Mouse (Mus musculus): ENCODE data around the gene Pakap. TPM values are rescaled to one million over a fixed set of nuclear protein-coding genes. Genes with fewer than 3 reads are reported as not detected.
A peak's percentile ranks its signal among the peaks of the same experiment; 100 is the strongest.

Pakap gene
- polyA plus RNA-seq, 1 experiment from 2014 or later = 22.9 TPM

GRCm38 (mm10) chr4:57804902-57805301 lies 236.9 kb downstream of the Pakap start:
- Histone ChIP-seq H3K9me3 (replicated peaks; ENCODE audit: control insufficient read depth, low read length) (no peaks in the 10 kb centered on the region), H3K36me3 (replicated peaks; ENCODE audit: control insufficient read depth, insufficient read depth, low read depth, low read length) (no peaks in the 10 kb centered on the region), H3K9ac (replicated peaks; ENCODE audit: low read length) (no peak overlapping the region), H3K4me2 (ENCODE audit: low read depth, low read length) (no peak overlapping the region), H3K4me1 (ENCODE audit: control insufficient read depth, insufficient read depth, low read length) (no peaks in the 10 kb centered on the region), H3K4me3 (ENCODE audit: low read depth, low read length) (no peak overlapping the region), H3K27me3 (ENCODE audit: control insufficient read depth, insufficient read depth, low read length) (no peaks in the 10 kb centered on the region), H3K27ac (replicated peaks; ENCODE audit: low read depth, low read length) (no peak overlapping the region)
- WGBS = 83% methylated on average over 6 of the region's 6 CpGs
- no peak for DNase-seq (ENCODE audit: low spot score)
- ATAC-seq (replicated peaks; ENCODE audit: insufficient number of reproducible peaks, low FRiP score, low TSS enrichment, low read depth) = no peak

GRCm38 (mm10) chr4:57809449-57809848 lies 241.5 kb downstream of the Pakap start:
- no peak overlapping the region for H3K27ac ChIP-seq (replicated peaks; ENCODE audit: low read depth, low read length)
- no peaks in the 10 kb centered on the region for H3K9me3 ChIP-seq (replicated peaks; ENCODE audit: control insufficient read depth, low read length)
- no peaks in the 10 kb centered on the region for H3K4me1 ChIP-seq (ENCODE audit: control insufficient read depth, insufficient read depth, low read length)
- ATAC-seq (replicated peaks; ENCODE audit: insufficient number of reproducible peaks, low FRiP score, low TSS enrichment, low read depth) = no peak
- WGBS = 86% methylated on average over 4 of the region's 4 CpGs
- H3K4me3 ChIP-seq (ENCODE audit: low read depth, low read length) = no peak overlapping the region
- H3K4me2 ChIP-seq (ENCODE audit: low read depth, low read length) = no peak overlapping the region
- H3K27me3 ChIP-seq (ENCODE audit: control insufficient read depth, insufficient read depth, low read length) = no peaks in the 10 kb centered on the region
- no peaks in the 10 kb centered on the region for H3K36me3 ChIP-seq (replicated peaks; ENCODE audit: control insufficient read depth, insufficient read depth, low read depth, low read length)
- H3K9ac ChIP-seq (replicated peaks; ENCODE audit: low read length) = no peak overlapping the region
- no peak for DNase-seq (ENCODE audit: low spot score)

GRCm38 (mm10) chr4:57812075-57812474 lies 244.1 kb downstream of the Pakap start:
- no peak overlapping the region for H3K4me2 ChIP-seq (ENCODE audit: low read depth, low read length)
- H3K27ac ChIP-seq (replicated peaks; ENCODE audit: low read depth, low read length) = no peak overlapping the region
- no peak for DNase-seq (ENCODE audit: low spot score)
- H3K4me1 ChIP-seq (ENCODE audit: control insufficient read depth, insufficient read depth, low read length) = no peaks in the 10 kb centered on the region
- no peaks in the 10 kb centered on the region for H3K27me3 ChIP-seq (ENCODE audit: control insufficient read depth, insufficient read depth, low read length)
- ATAC-seq (replicated peaks; ENCODE audit: insufficient number of reproducible peaks, low FRiP score, low TSS enrichment, low read depth) = no peak
- H3K9ac ChIP-seq (replicated peaks; ENCODE audit: low read length) = no peak overlapping the region
- no peaks in the 10 kb centered on the region for H3K36me3 ChIP-seq (replicated peaks; ENCODE audit: control insufficient read depth, insufficient read depth, low read depth, low read length)
- WGBS = 89% methylated on average over 1 of the region's 1 CpGs
- H3K9me3 ChIP-seq (replicated peaks; ENCODE audit: control insufficient read depth, low read length) = no peaks in the 10 kb centered on the region
- H3K4me3 ChIP-seq (ENCODE audit: low read depth, low read length) = no peak overlapping the region

- Histone ChIP-seq H3K27ac (replicated peaks; ENCODE audit: low read depth, low read length) (no peak overlapping the region), H3K4me3 (ENCODE audit: low read depth, low read length) (no peak overlapping the region), H3K4me2 (ENCODE audit: low read depth, low read length) (no peak overlapping the region), H3K27me3 (ENCODE audit: control insufficient read depth, insufficient read depth, low read length) (no peaks in the 10 kb centered on the region), H3K4me1 (ENCODE audit: control insufficient read depth, insufficient read depth, low read length) (no peaks in the 10 kb centered on the region), H3K9me3 (replicated peaks; ENCODE audit: control insufficient read depth, low read length) (no peaks in the 10 kb centered on the region), H3K36me3 (replicated peaks; ENCODE audit: control insufficient read depth, insufficient read depth, low read depth, low read length) (no peaks in the 10 kb centered on the region), H3K9ac (replicated peaks; ENCODE audit: low read length) (no peak overlapping the region)
- ATAC-seq (replicated peaks; ENCODE audit: insufficient number of reproducible peaks, low FRiP score, low TSS enrichment, low read depth) (peak; percentile 44; the same call in 1 of the 2 replicates), DNase-seq (ENCODE audit: low spot score) (peak; percentile 44)
- 33% methylated on average over 7 of the region's 7 CpGs for WGBS
Measured at GRCm38 (mm10) chr4:57812916-57813575, 245.1 kb downstream of the Pakap start.

- WGBS = 84% methylated on average over 4 of the region's 4 CpGs
- Histone ChIP-seq H3K27ac (replicated peaks; ENCODE audit: low read depth, low read length) (no peak overlapping the region), H3K36me3 (replicated peaks; ENCODE audit: control insufficient read depth, insufficient read depth, low read depth, low read length) (no peaks in the 10 kb centered on the region), H3K4me1 (ENCODE audit: control insufficient read depth, insufficient read depth, low read length) (no peaks in the 10 kb centered on the region), H3K27me3 (ENCODE audit: control insufficient read depth, insufficient read depth, low read length) (no peaks in the 10 kb centered on the region), H3K9me3 (replicated peaks; ENCODE audit: control insufficient read depth, low read length) (no peaks in the 10 kb centered on the region), H3K4me3 (ENCODE audit: low read depth, low read length) (no peak overlapping the region), H3K9ac (replicated peaks; ENCODE audit: low read length) (no peak overlapping the region), H3K4me2 (ENCODE audit: low read depth, low read length) (no peak overlapping the region)
- no peak for ATAC-seq (replicated peaks; ENCODE audit: insufficient number of reproducible peaks, low FRiP score, low TSS enrichment, low read depth)
- no peak for DNase-seq (ENCODE audit: low spot score)
Measured at GRCm38 (mm10) chr4:57813576-57813945, 245.6 kb downstream of the Pakap start.

- no peaks in the 10 kb centered on the region for H3K4me1 ChIP-seq (ENCODE audit: control insufficient read depth, insufficient read depth, low read length)
- WGBS = 86% methylated on average over 2 of the region's 2 CpGs
- no peaks in the 10 kb centered on the region for H3K9me3 ChIP-seq (replicated peaks; ENCODE audit: control insufficient read depth, low read length)
- H3K4me2 ChIP-seq (ENCODE audit: low read depth, low read length) = no peak overlapping the region
- H3K36me3 ChIP-seq (replicated peaks; ENCODE audit: control insufficient read depth, insufficient read depth, low read depth, low read length) = no peaks in the 10 kb centered on the region
- H3K27ac ChIP-seq (replicated peaks; ENCODE audit: low read depth, low read length) = no peak overlapping the region
- no peak overlapping the region for H3K4me3 ChIP-seq (ENCODE audit: low read depth, low read length)
- DNase-seq (ENCODE audit: low spot score) = no peak
- no peak overlapping the region for H3K9ac ChIP-seq (replicated peaks; ENCODE audit: low read length)
- no peaks in the 10 kb centered on the region for H3K27me3 ChIP-seq (ENCODE audit: control insufficient read depth, insufficient read depth, low read length)
- no peak for ATAC-seq (replicated peaks; ENCODE audit: insufficient number of reproducible peaks, low FRiP score, low TSS enrichment, low read depth)
Measured at GRCm38 (mm10) chr4:57815355-57815754, 247.4 kb downstream of the Pakap start.

- no peak for DNase-seq (ENCODE audit: low spot score)
- no peak overlapping the region for H3K4me3 ChIP-seq (ENCODE audit: low read depth, low read length)
- no peak for ATAC-seq (replicated peaks; ENCODE audit: insufficient number of reproducible peaks, low FRiP score, low TSS enrichment, low read depth)
- no peak overlapping the region for H3K9ac ChIP-seq (replicated peaks; ENCODE audit: low read length)
- H3K27ac ChIP-seq (replicated peaks; ENCODE audit: low read depth, low read length) = no peak overlapping the region
- no peaks in the 10 kb centered on the region for H3K27me3 ChIP-seq (ENCODE audit: control insufficient read depth, insufficient read depth, low read length)
- WGBS = 89% methylated on average over 8 of the region's 8 CpGs
- no peaks in the 10 kb centered on the region for H3K9me3 ChIP-seq (replicated peaks; ENCODE audit: control insufficient read depth, low read length)
- no peaks in the 10 kb centered on the region for H3K4me1 ChIP-seq (ENCODE audit: control insufficient read depth, insufficient read depth, low read length)
- no peak overlapping the region for H3K4me2 ChIP-seq (ENCODE audit: low read depth, low read length)
- H3K36me3 ChIP-seq (replicated peaks; ENCODE audit: control insufficient read depth, insufficient read depth, low read depth, low read length) = no peaks in the 10 kb centered on the region
Measured at GRCm38 (mm10) chr4:57816146-57816545, 248.2 kb downstream of the Pakap start.

- H3K36me3 ChIP-seq (replicated peaks; ENCODE audit: control insufficient read depth, insufficient read depth, low read depth, low read length) = no peaks in the 10 kb centered on the region
- no peak overlapping the region for H3K4me3 ChIP-seq (ENCODE audit: low read depth, low read length)
- H3K9ac ChIP-seq (replicated peaks; ENCODE audit: low read length) = no peak overlapping the region
- no peak overlapping the region for H3K4me2 ChIP-seq (ENCODE audit: low read depth, low read length)
- peaks cover 4% of the 10 kb centered on the region; the same call in 1 of the 2 replicates for H3K4me1 ChIP-seq (ENCODE audit: control insufficient read depth, insufficient read depth, low read length)
- no peaks in the 10 kb centered on the region for H3K9me3 ChIP-seq (replicated peaks; ENCODE audit: control insufficient read depth, low read length)
- no peaks in the 10 kb centered on the region for H3K27me3 ChIP-seq (ENCODE audit: control insufficient read depth, insufficient read depth, low read length)
- ATAC-seq (replicated peaks; ENCODE audit: insufficient number of reproducible peaks, low FRiP score, low TSS enrichment, low read depth) (no peak), DNase-seq (ENCODE audit: low spot score) (no peak)
- 85% methylated on average over 24 of the region's 24 CpGs for WGBS
- no peak overlapping the region for H3K27ac ChIP-seq (replicated peaks; ENCODE audit: low read depth, low read length)
Measured at GRCm38 (mm10) chr4:57820839-57821374, 252.9 kb downstream of the Pakap start.

All from embryonic facial prominence, embryonic 11.5 days (tissue).